ENCODE assay signal across 7 mouse cellular contexts in the genomic region with DNA sequence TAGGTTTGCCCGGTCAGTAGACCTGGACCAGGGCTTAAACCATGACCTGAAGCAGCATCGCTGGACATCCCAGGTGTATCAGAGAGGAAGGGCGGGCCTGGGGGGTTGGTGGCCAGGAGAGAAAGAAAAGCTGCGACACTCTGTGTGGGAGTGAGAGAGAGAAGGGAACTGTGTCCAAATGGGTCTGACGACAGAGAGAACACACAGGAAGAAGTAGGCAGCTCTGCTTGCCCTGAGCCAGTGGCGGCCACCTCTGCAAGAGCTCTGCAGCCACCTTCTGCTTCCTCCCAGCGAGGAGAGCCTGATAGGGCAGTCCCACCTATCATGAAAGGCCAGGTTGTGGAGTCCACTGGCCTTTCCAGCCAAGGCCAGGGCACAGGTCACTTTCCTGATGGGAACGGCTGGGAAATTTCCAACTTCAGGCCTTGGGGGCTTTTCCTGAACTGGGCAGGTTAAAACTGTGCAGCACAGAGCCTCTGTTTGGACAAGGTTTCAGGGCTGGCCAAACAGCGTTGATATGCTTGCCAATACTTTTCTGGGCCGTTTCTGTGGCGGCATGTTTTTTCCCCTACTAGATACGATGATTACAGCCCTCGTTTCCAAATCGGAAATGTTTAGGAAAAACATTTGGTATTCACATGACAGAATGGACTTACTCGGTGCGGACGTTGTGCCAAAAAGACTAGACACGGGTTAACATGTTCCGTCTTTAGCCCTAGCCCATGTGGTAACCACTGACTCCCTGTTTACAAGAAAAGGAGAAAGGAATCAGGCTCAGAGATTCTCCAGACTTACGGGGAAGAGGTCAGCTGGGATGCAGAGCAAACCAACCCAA. TPM values are rescaled to one million over a fixed set of nuclear protein-coding genes. Genes with fewer than 3 reads are reported as not detected.
DNase-seq lines count a peak whose midpoint lies in the region; ATAC-seq lines count a peak whose summit lies in the region.

No protein-coding gene starts in this region.

- no peak overlapping the region for H3K9ac ChIP-seq in neural tube, embryonic 15.5 days (replicated peaks)
- 0 out of 2 replicates have a peak overlapping the region, but pooled peaks have one; percentile 4 for H3K9ac ChIP-seq in lung, embryonic 15.5 days

- DNase-seq in neural tube, embryonic 10.5 days (ENCODE audit: extremely low spot score, low spot score): no peak
- peak; percentile 39 for DNase-seq in heart, postnatal 4 days
- DNase-seq in urinary bladder, postnatal 36 days (ENCODE audit: low spot score in 2 of 2): no peak
- no peak for DNase-seq in adrenal gland, postnatal 25 days

- H3K4me3 ChIP-seq in neural tube, embryonic 15.5 days (replicated peaks): no peak overlapping the region
- peak overlapping the region; percentile 52 for H3K4me3 ChIP-seq in brown adipose tissue, adult 24 weeks (ENCODE audit: insufficient read depth, low read depth, low read length)
- H3K4me3 ChIP-seq in lung, embryonic 15.5 days: no peak overlapping the region

- WGBS in neural tube, embryonic 15.5 days: 84% methylated on average over 20 of the region's 20 CpGs
- WGBS in lung, embryonic 15.5 days: 48% methylated on average over 20 of the region's 20 CpGs

- H3K36me3 ChIP-seq in neural tube, embryonic 15.5 days: no peaks in the 10 kb centered on the region
- H3K36me3 ChIP-seq in lung, embryonic 15.5 days: no peaks in the 10 kb centered on the region

- no peak for ATAC-seq in neural tube, embryonic 15.5 days (ENCODE audit: low FRiP score)
- peak; percentile 24; the same call in 1 of the 2 replicates for ATAC-seq in lung, embryonic 15.5 days (ENCODE audit: borderline replicate concordance, extremely low read depth, low FRiP score, low TSS enrichment)

- H3K27me3 ChIP-seq in neural tube, embryonic 15.5 days (replicated peaks): no peaks in the 10 kb centered on the region
- H3K27me3 ChIP-seq in lung, embryonic 15.5 days: no peaks in the 10 kb centered on the region

- no peaks in the 10 kb centered on the region for H3K9me3 ChIP-seq in neural tube, embryonic 15.5 days (replicated peaks)
- H3K9me3 ChIP-seq in lung, embryonic 15.5 days: no peaks in the 10 kb centered on the region

- H3K4me2 ChIP-seq in neural tube, embryonic 15.5 days: peak overlapping the region; percentile 37; the same call in 1 of the 2 replicates
- H3K4me2 ChIP-seq in lung, embryonic 15.5 days: peak overlapping the region; percentile 38

- H3K4me1 ChIP-seq in neural tube, embryonic 15.5 days: peaks cover 22% of the 10 kb centered on the region
- peaks cover 22% of the 10 kb centered on the region for H3K4me1 ChIP-seq in brown adipose tissue, adult 24 weeks (ENCODE audit: control insufficient read depth, insufficient read depth, insufficient read length, low read length)
- peaks cover 43% of the 10 kb centered on the region for H3K4me1 ChIP-seq in lung, embryonic 15.5 days

- no peak overlapping the region for H3K27ac ChIP-seq in neural tube, embryonic 15.5 days (replicated peaks)
- H3K27ac ChIP-seq in brown adipose tissue, adult 24 weeks (replicated peaks; ENCODE audit: low read depth, low read length): peak overlapping the region; percentile 93
- peak overlapping the region; percentile 77 for H3K27ac ChIP-seq in lung, embryonic 15.5 days

RNA-seq across cellular contexts. Expression of a gene that starts 35.4 kb away (rescaled TPM):
- polyA plus RNA-seq in neural tube, embryonic 15.5 days (2015; fragmentation: Nextera tagmentation; extraction: Ambion mirVana): 1.5 and 2.7 TPM in 2 replicates
- polyA plus RNA-seq in brown adipose tissue, adult 24 weeks (2012; ENCODE audit: insufficient read depth, insufficient read length, missing spikeins): 5.0 and 8.3 TPM in 2 replicates
- total RNA-seq in heart, postnatal 4 days (2021): 10 to 100 TPM; 26.5 to 28.6 TPM
- polyA plus RNA-seq in lung, embryonic 15.5 days (2015; fragmentation: Nextera tagmentation; extraction: Ambion mirVana): 3.3 and 3.4 TPM in 2 replicates
- 11.4 and 11.9 TPM in 2 replicates for total RNA-seq in adrenal gland, postnatal 25 days (2021)
